Mouse (Mus musculus): ENCODE results near the gene Aacs. TPM values are rescaled to one million over a fixed set of nuclear protein-coding genes. Genes with fewer than 3 reads are reported as not detected.
A peak's percentile ranks its signal among the peaks of the same experiment; 100 is the strongest.

Gene Aacs
- polyA plus RNA-seq, 1 experiment from 2014 or later = 16.7 TPM

DNA sequence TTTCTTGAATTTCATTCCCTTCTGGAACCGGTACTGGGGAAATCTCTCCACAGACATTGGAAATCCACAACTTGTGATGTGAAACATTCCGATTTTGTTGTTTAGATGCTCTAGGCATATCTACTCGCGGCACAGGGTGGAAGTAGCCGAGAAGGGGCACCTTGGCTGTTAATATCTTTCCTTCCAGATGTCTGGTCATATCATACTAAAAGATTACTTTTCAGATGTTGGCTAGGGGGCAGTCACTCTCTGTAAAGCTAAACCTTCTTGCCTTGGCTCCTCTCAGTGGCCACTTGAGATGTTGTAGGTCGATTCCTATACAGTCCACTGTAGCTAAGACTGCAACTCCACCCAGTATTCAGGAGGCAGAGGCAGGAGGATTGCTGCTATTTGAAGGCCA lies 19.5 kb upstream of the Aacs start:
- H3K4me1 ChIP-seq (ENCODE audit: control insufficient read depth, insufficient read depth, low read length) = no peaks in the 10 kb centered on the region
- H3K4me2 ChIP-seq (ENCODE audit: low read depth, low read length) = no peak overlapping the region
- H3K36me3 ChIP-seq (ENCODE audit: control insufficient read depth, insufficient read depth) = peaks cover 24% of the 10 kb centered on the region
- H3K27me3 ChIP-seq (ENCODE audit: control insufficient read depth, insufficient read depth, low read length) = no peaks in the 10 kb centered on the region
- WGBS = 90% methylated on average over 6 of the region's 6 CpGs
- ATAC-seq (replicated peaks; ENCODE audit: extremely low read depth, insufficient read depth, low FRiP score) = no peak
- H3K9me3 ChIP-seq (replicated peaks; ENCODE audit: control insufficient read depth, low read length) = no peaks in the 10 kb centered on the region
- no peak overlapping the region for H3K27ac ChIP-seq (ENCODE audit: low read length)
- H3K9ac ChIP-seq (ENCODE audit: low read length) = no peak overlapping the region
- H3K4me3 ChIP-seq (ENCODE audit: low read length) = no peak overlapping the region

DNA sequence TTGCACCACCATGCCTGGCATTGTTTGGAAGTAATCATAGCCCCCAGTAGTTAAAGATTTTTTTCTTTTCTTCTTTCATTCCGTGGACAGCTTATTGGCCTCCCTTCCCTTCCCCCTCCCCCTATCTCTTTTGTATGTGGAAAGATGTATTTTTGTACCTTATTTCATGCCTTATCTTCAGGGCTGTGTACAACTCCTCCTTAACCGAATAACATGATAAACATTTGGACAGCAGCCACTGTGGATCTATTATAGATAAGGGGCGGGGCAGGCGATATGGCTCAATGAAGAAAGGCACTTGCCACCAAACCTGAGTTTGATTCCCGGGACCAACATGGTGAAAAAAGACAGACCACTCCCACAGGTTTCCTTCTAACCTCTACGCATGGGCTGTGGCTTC lies 18.1 kb upstream of the Aacs start:
- no peaks in the 10 kb centered on the region for H3K27me3 ChIP-seq (ENCODE audit: control insufficient read depth, insufficient read depth, low read length)
- no peak overlapping the region for H3K4me3 ChIP-seq (ENCODE audit: low read length)
- ATAC-seq (replicated peaks; ENCODE audit: extremely low read depth, insufficient read depth, low FRiP score) = no peak
- H3K4me2 ChIP-seq (ENCODE audit: low read depth, low read length) = no peak overlapping the region
- H3K4me1 ChIP-seq (ENCODE audit: control insufficient read depth, insufficient read depth, low read length) = no peaks in the 10 kb centered on the region
- no peak overlapping the region for H3K9ac ChIP-seq (ENCODE audit: low read length)
- no peaks in the 10 kb centered on the region for H3K9me3 ChIP-seq (replicated peaks; ENCODE audit: control insufficient read depth, low read length)
- no peak overlapping the region for H3K27ac ChIP-seq (ENCODE audit: low read length)
- peaks cover 18% of the 10 kb centered on the region for H3K36me3 ChIP-seq (ENCODE audit: control insufficient read depth, insufficient read depth)
- 78% methylated on average over 6 of the region's 6 CpGs for WGBS

DNA sequence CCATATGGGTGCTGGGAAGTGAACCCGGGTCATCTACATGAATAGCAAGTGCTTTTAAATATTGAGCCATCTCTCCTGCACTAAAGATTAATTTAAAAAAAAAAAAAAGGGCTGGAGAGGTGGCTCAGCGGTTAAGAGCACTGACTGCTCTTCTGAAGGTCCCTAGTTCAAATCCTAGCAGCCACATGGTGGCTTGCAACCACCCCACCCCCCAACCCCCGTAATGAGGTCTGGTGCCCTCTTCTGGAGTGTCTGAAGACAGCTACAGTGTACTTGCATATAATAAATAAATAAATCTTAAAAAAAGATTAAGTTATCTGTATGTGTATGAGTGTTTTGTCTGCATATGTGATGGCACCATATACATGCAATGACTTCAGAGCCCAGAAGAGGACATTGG lies 15.0 kb upstream of the Aacs start:
- H3K4me1 ChIP-seq (ENCODE audit: control insufficient read depth, insufficient read depth, low read length) = peaks cover 6% of the 10 kb centered on the region
- H3K36me3 ChIP-seq (ENCODE audit: control insufficient read depth, insufficient read depth) = peaks cover 8% of the 10 kb centered on the region
- no peak overlapping the region for H3K4me3 ChIP-seq (ENCODE audit: low read length)
- no peak overlapping the region for H3K4me2 ChIP-seq (ENCODE audit: low read depth, low read length)
- H3K27me3 ChIP-seq (ENCODE audit: control insufficient read depth, insufficient read depth, low read length) = no peaks in the 10 kb centered on the region
- H3K27ac ChIP-seq (ENCODE audit: low read length) = no peak overlapping the region
- no peak for ATAC-seq (replicated peaks; ENCODE audit: extremely low read depth, insufficient read depth, low FRiP score)
- H3K9ac ChIP-seq (ENCODE audit: low read length) = no peak overlapping the region
- no peaks in the 10 kb centered on the region for H3K9me3 ChIP-seq (replicated peaks; ENCODE audit: control insufficient read depth, low read length)
- WGBS = 80% methylated on average over 3 of the region's 3 CpGs

DNA sequence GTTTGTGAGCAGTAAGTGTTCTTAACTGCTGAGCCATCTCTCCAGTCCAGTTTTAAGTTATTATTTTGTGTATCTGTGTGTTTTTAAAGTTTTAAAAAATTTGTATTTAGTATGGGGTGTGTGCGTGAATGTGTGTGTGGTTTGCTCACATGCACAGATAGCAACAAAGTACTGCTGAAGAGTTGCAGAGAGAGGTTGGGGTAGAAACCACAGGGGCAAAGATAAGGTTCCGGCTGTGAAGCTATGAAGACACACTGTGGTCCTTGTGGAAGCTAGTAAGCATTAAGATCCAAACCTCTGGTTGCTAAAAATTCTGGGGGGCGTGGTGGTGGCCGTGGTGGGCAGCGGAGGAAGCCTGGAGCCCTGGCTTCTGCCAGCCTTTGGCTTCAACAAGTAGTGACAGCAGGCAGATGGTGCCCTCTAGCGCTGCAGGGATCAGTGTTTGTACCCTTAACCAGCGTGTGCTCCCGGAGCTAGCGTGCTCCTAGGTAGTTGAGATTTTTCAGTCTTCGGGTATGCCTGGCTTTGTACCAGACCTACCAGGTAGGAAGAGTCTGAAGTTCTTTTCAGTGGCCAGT lies 13.7 kb upstream of the Aacs start:
- H3K27me3 ChIP-seq (ENCODE audit: control insufficient read depth, insufficient read depth, low read length) = no peaks in the 10 kb centered on the region
- peaks cover 6% of the 10 kb centered on the region for H3K4me1 ChIP-seq (ENCODE audit: control insufficient read depth, insufficient read depth, low read length)
- no peak overlapping the region for H3K4me3 ChIP-seq (ENCODE audit: low read length)
- no peaks in the 10 kb centered on the region for H3K9me3 ChIP-seq (replicated peaks; ENCODE audit: control insufficient read depth, low read length)
- H3K27ac ChIP-seq (ENCODE audit: low read length) = no peak overlapping the region
- ATAC-seq (replicated peaks; ENCODE audit: extremely low read depth, insufficient read depth, low FRiP score) = no peak
- no peak overlapping the region for H3K9ac ChIP-seq (ENCODE audit: low read length)
- H3K36me3 ChIP-seq (ENCODE audit: control insufficient read depth, insufficient read depth) = no peaks in the 10 kb centered on the region
- WGBS = 31% methylated on average over 10 of the region's 10 CpGs
- H3K4me2 ChIP-seq (ENCODE audit: low read depth, low read length) = no peak overlapping the region

DNA sequence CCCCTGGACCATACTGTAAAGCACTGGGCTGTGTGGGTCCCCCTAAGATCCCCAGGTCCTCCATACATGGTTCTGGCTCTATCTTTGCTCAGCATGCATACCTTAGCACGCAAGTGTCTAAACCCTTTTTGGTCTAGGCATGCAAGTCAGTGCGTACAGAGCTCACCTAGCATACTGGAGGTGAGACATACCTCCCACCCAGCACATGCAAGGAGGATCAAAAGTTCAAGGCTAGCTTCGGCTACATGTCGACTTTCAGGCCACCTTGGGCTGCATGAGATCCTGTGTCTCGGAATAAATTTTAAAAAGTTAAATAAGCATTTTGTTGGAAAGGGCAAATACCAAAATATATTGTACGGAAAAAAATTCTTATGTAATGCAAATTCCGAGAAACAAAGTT lies 10.4 kb upstream of the Aacs start:
- Histone ChIP-seq H3K9me3 (replicated peaks; ENCODE audit: control insufficient read depth, low read length) (no peaks in the 10 kb centered on the region), H3K27me3 (ENCODE audit: control insufficient read depth, insufficient read depth, low read length) (no peaks in the 10 kb centered on the region), H3K4me2 (ENCODE audit: low read depth, low read length) (peak overlapping the region; percentile 63), H3K4me1 (ENCODE audit: control insufficient read depth, insufficient read depth, low read length) (peaks cover 6% of the 10 kb centered on the region), H3K36me3 (ENCODE audit: control insufficient read depth, insufficient read depth) (no peaks in the 10 kb centered on the region), H3K4me3 (ENCODE audit: low read length) (peak overlapping the region; percentile 45), H3K9ac (ENCODE audit: low read length) (peak overlapping the region; percentile 33; the same call in 1 of the 2 replicates), H3K27ac (ENCODE audit: low read length) (peak overlapping the region; percentile 43)
- ATAC-seq (replicated peaks; ENCODE audit: extremely low read depth, insufficient read depth, low FRiP score) = no peak
- 34% methylated on average over 7 of the region's 7 CpGs for WGBS

DNA sequence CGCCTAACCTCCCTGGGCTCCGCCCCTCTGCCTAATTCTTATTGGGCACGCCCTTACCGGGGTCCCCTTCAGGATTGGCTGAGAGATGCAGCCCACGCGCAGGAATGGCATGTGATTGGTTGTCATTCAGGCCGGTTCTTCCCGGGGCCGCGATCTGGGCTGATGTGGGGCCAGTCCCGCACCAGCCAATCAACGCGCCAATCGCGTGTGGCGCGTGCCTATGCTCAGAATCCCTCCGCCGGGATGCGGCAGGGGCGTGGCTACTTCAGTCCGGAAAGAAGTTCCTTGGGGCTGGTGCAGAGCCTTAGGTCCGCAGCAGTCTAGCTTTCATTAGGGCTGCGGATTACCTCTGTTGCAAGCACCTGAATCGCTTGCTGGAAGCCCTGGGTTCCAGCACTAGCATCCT lies 9.9 kb upstream of the Aacs start:
- peak overlapping the region; percentile 45 for H3K4me3 ChIP-seq (ENCODE audit: low read length)
- H3K9me3 ChIP-seq (replicated peaks; ENCODE audit: control insufficient read depth, low read length) = no peaks in the 10 kb centered on the region
- peak; percentile 98 for ATAC-seq (replicated peaks; ENCODE audit: extremely low read depth, insufficient read depth, low FRiP score)
- H3K36me3 ChIP-seq (ENCODE audit: control insufficient read depth, insufficient read depth) = no peaks in the 10 kb centered on the region
- no peaks in the 10 kb centered on the region for H3K27me3 ChIP-seq (ENCODE audit: control insufficient read depth, insufficient read depth, low read length)
- peak overlapping the region; percentile 63 for H3K4me2 ChIP-seq (ENCODE audit: low read depth, low read length)
- H3K9ac ChIP-seq (ENCODE audit: low read length) = no peak overlapping the region
- under 1% methylated on average over 25 of the region's 25 CpGs for WGBS
- peaks cover 6% of the 10 kb centered on the region for H3K4me1 ChIP-seq (ENCODE audit: control insufficient read depth, insufficient read depth, low read length)
- H3K27ac ChIP-seq (ENCODE audit: low read length) = no peak overlapping the region

DNA sequence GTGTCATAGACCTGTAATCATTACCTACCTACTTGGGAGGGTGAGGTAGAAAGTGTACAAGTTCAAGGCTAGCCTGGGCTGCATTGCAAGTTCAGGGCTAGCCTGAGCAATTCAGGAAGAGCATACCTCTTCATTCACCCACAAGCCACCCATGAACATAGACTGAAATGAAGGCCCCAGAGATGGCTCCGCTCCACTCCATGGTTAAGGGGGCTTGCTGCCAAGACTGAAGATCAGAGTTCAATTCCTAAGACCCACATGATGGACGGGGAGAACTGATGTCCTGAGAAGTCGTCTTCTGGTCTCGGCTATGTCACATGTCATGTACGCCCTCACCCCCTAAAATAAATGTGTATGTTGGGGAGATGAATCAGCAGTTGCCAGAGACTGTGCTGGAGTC lies 9.1 kb upstream of the Aacs start:
- ATAC-seq (replicated peaks; ENCODE audit: extremely low read depth, insufficient read depth, low FRiP score) = no peak
- Histone ChIP-seq H3K9ac (ENCODE audit: low read length) (no peak overlapping the region), H3K36me3 (ENCODE audit: control insufficient read depth, insufficient read depth) (no peaks in the 10 kb centered on the region), H3K9me3 (replicated peaks; ENCODE audit: control insufficient read depth, low read length) (no peaks in the 10 kb centered on the region), H3K4me1 (ENCODE audit: control insufficient read depth, insufficient read depth, low read length) (peaks cover 6% of the 10 kb centered on the region), H3K4me2 (ENCODE audit: low read depth, low read length) (no peak overlapping the region), H3K27ac (ENCODE audit: low read length) (no peak overlapping the region), H3K4me3 (ENCODE audit: low read length) (no peak overlapping the region), H3K27me3 (ENCODE audit: control insufficient read depth, insufficient read depth, low read length) (no peaks in the 10 kb centered on the region)
- 82% methylated on average over 5 of the region's 5 CpGs for WGBS

DNA sequence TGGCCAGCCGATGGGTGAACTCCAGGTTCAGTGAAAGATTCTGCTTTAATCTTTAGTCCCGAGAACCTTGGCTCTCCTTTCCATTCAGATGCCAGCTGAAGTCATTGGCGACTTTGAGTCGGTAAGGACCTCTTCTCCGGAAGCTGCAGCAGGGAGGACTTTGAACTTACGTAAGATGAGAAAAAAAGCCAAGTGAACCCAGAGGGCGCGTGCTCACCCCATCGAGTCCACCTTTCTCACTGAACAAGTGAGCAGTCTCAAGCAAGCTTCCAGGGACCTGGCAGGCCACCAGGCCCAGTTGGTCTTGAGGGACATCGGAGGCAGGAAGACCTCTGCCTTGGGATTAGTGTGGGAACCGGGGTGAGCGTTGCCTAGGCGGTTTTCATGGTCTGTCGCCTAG lies 8.4 kb upstream of the Aacs start:
- Histone ChIP-seq H3K27ac (ENCODE audit: low read length) (no peak overlapping the region), H3K27me3 (ENCODE audit: control insufficient read depth, insufficient read depth, low read length) (no peaks in the 10 kb centered on the region), H3K4me3 (ENCODE audit: low read length) (no peak overlapping the region), H3K4me2 (ENCODE audit: low read depth, low read length) (no peak overlapping the region), H3K9me3 (replicated peaks; ENCODE audit: control insufficient read depth, low read length) (no peaks in the 10 kb centered on the region), H3K36me3 (ENCODE audit: control insufficient read depth, insufficient read depth) (no peaks in the 10 kb centered on the region), H3K9ac (ENCODE audit: low read length) (no peak overlapping the region), H3K4me1 (ENCODE audit: control insufficient read depth, insufficient read depth, low read length) (peaks cover 6% of the 10 kb centered on the region)
- 83% methylated on average over 14 of the region's 14 CpGs for WGBS
- no peak for ATAC-seq (replicated peaks; ENCODE audit: extremely low read depth, insufficient read depth, low FRiP score)

DNA sequence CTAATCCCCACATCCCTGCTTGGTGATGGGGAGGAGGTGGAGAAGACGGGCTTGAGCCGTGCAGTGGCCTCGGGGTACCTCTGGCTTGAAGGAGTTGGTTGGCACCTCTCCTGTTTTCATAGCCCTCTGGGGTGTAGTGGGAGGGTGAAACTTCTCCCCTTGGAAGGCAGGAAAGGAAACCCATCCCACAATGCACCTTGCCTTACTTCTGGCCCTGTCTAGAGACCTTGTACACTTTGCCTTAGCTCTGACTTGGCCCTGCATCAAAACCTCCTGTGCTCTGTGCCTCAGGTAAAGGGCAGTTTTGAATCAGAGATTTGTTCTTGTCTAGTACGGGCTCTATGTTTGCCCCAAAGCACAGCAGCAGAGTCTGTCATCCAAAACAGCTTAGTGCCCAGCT lies 4.9 kb upstream of the Aacs start:
- Histone ChIP-seq H3K27ac (ENCODE audit: low read length) (no peak overlapping the region), H3K4me3 (ENCODE audit: low read length) (no peak overlapping the region), H3K4me1 (ENCODE audit: control insufficient read depth, insufficient read depth, low read length) (peaks cover 4% of the 10 kb centered on the region; the same call in 1 of the 2 replicates), H3K27me3 (ENCODE audit: control insufficient read depth, insufficient read depth, low read length) (no peaks in the 10 kb centered on the region), H3K9ac (ENCODE audit: low read length) (no peak overlapping the region), H3K9me3 (replicated peaks; ENCODE audit: control insufficient read depth, low read length) (no peaks in the 10 kb centered on the region), H3K4me2 (ENCODE audit: low read depth, low read length) (no peak overlapping the region), H3K36me3 (ENCODE audit: control insufficient read depth, insufficient read depth) (no peaks in the 10 kb centered on the region)
- no peak for ATAC-seq (replicated peaks; ENCODE audit: extremely low read depth, insufficient read depth, low FRiP score)
- WGBS = 80% methylated on average over 4 of the region's 4 CpGs

Measured in heart, embryonic 16.5 days (tissue).